Mouse (Mus musculus) kidney, embryonic 14.5 days (tissue): ENCODE results near the gene Gabarapl2. TPM values are rescaled to one million over a fixed set of nuclear protein-coding genes. Genes with fewer than 3 reads are reported as not detected.

Source experiments
- ATAC-seq: fragments of 200-750 bp; cut with Nextera tagmentation; 2 replicates; pipeline ENCODE4 v1.8.0; 2017; ENCODE audit warnings: moderate number of reproducible peaks, mild to moderate bottlenecking, moderate TSS enrichment, moderate library complexity; ENCODE audit not compliant: low FRiP score, low TSS enrichment
- H3K27ac ChIP-seq: fragments of 300-500 bp; sonication (generic); 2 replicates; pipeline ENCODE4 v1.5.1; 2014; ENCODE audit warnings: low read depth, mild to moderate bottlenecking, low read length, moderate library complexity, mixed read lengths
- H3K27me3 ChIP-seq: fragments of 300-500 bp; sonication (generic); 2 replicates; pipeline ENCODE4 v1.6.1; 2014; ENCODE audit warnings: mild to moderate bottlenecking, low read length; ENCODE audit not compliant: control insufficient read depth, insufficient read depth
- H3K36me3 ChIP-seq: fragments of 300-500 bp; sonication (generic); 2 replicates; pipeline ENCODE4 v1.6.1; 2014; ENCODE audit warnings: low read length, mixed read lengths; ENCODE audit not compliant: control insufficient read depth, insufficient read depth
- H3K4me1 ChIP-seq: fragments of 300-500 bp; sonication (generic); 2 replicates; pipeline ENCODE4 v1.6.1; 2014; ENCODE audit warnings: low read length, mixed read lengths; ENCODE audit not compliant: control insufficient read depth, insufficient read depth
- H3K4me2 ChIP-seq: fragments of 300-500 bp; sonication (generic); replicated peaks from 2 replicates; pipeline ENCODE4 v1.6.1; 2014; ENCODE audit warnings: low read depth, mild to moderate bottlenecking, low read length
- H3K4me3 ChIP-seq: fragments of 300-500 bp; sonication (generic); 2 replicates; pipeline ENCODE4 v1.5.1; 2014; ENCODE audit warnings: mild to moderate bottlenecking, low read length
- H3K9ac ChIP-seq: fragments of 300-500 bp; sonication (generic); 2 replicates; pipeline ENCODE4 v1.6.1; 2014; ENCODE audit warnings: low read depth, mild to moderate bottlenecking, low read length, moderate library complexity
- H3K9me3 ChIP-seq: fragments of 300-500 bp; sonication (generic); 2 replicates; pipeline ENCODE4 v1.6.1; 2016; ENCODE audit warnings: low read length; ENCODE audit not compliant: control insufficient read depth
- WGBS: fragments of 180-500 bp; shearing (Covaris S2); extraction: QIAGEN DNeasy Blood & Tissue Kit; methylation state at CpG from one replicate; pipeline ENCODE4 v1.1.7; 2014; 5-methylcytosine and 5-hydroxymethylcytosine counted together
- polyA plus RNA-seq: library from polyadenylated mRNA; unstranded; fragments of >200 nt; fragmentation: Nextera tagmentation; extraction: Ambion mirVana; gene quantifications from 2 replicates; pipeline ENCODE4 v1.2.1, GENCODE M21; 2014

Gene Gabarapl2
- polyA plus RNA-seq, 1 experiment from 2014 or later, result 170 TPM

DNA sequence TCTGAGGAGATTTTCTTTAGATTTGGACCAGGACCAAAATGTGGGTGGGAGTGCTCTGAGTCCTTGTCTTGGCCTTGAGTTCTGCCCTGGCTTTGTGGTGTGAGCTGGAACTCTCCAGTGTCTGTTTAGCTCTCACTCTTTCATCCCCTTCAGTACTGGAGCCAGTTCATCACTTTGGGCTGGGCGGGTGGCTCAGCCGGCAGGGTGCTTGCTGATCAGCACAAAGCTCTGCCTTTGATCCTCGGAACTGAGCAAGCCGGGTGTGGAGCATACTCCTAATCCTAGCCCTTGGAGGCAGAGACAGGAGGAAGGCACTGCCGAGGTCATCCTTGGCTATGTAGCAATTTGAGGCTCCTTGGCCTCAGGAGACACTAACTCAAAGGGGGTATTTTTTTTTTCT, 28.5 kb downstream of the Gabarapl2 start:
- no peaks in the 10 kb centered on the region for H3K4me1 ChIP-seq
- H3K9ac ChIP-seq, result no peak overlapping the region

GRCm38 (mm10) chr8:111974138-111974537, 33.6 kb downstream of the Gabarapl2 start:
- H3K27ac ChIP-seq, result no peak overlapping the region
- no peak overlapping the region for H3K4me3 ChIP-seq
- 93% methylated on average over 12 of the region's 12 CpGs for WGBS
- H3K9ac ChIP-seq, result no peak overlapping the region
- no peaks in the 10 kb centered on the region for H3K4me1 ChIP-seq
- H3K27me3 ChIP-seq, result no peaks in the 10 kb centered on the region
- H3K4me2 ChIP-seq, result no peak overlapping the region
- peaks cover 19% of the 10 kb centered on the region for H3K36me3 ChIP-seq
- no peak for ATAC-seq
- H3K9me3 ChIP-seq, result peaks cover 5% of the 10 kb centered on the region; the same call in 1 of the 2 replicates

More for the DNA sequence above, 28.5 kb downstream of the Gabarapl2 start:
- WGBS, result 54% methylated on average over 5 of the region's 5 CpGs
- no peak overlapping the region for H3K27ac ChIP-seq
- peaks cover 8% of the 10 kb centered on the region; the same call in 1 of the 2 replicates for H3K36me3 ChIP-seq
- H3K4me3 ChIP-seq, result no peak overlapping the region
- H3K27me3 ChIP-seq, result no peaks in the 10 kb centered on the region
- peaks cover 1% of the 10 kb centered on the region; the same call in 1 of the 2 replicates for H3K9me3 ChIP-seq
- no peak overlapping the region for H3K4me2 ChIP-seq
- ATAC-seq, result no peak

DNA sequence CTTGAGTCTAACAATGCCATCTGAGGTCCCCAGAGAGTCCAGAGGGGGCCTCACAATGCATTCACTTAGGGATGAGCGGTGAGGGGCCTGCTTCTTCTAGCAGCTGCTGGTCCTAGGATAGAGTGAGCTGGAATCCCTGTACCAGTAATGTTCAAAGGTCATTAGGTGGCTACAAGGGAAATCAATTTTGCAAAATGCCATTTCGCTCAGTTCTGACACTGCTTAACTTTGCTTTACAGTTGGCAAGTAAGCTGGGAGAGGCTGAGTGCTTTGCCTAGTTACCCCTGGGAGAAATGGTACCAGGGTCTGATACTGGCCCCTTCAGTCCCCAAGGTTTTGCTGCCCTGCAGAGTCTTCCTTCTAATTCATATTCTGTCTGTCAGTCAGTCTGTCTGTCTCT, 35.2 kb downstream of the Gabarapl2 start:
- H3K9me3 ChIP-seq, result peaks cover 5% of the 10 kb centered on the region; the same call in 1 of the 2 replicates
- H3K9ac ChIP-seq, result no peak overlapping the region
- no peak for ATAC-seq
- peaks cover 24% of the 10 kb centered on the region for H3K36me3 ChIP-seq
- H3K27ac ChIP-seq, result no peak overlapping the region
- WGBS, result 92% methylated on average over 2 of the region's 2 CpGs
- H3K4me1 ChIP-seq, result no peaks in the 10 kb centered on the region
- H3K4me3 ChIP-seq, result no peak overlapping the region
- no peak overlapping the region for H3K4me2 ChIP-seq
- H3K27me3 ChIP-seq, result no peaks in the 10 kb centered on the region

DNA sequence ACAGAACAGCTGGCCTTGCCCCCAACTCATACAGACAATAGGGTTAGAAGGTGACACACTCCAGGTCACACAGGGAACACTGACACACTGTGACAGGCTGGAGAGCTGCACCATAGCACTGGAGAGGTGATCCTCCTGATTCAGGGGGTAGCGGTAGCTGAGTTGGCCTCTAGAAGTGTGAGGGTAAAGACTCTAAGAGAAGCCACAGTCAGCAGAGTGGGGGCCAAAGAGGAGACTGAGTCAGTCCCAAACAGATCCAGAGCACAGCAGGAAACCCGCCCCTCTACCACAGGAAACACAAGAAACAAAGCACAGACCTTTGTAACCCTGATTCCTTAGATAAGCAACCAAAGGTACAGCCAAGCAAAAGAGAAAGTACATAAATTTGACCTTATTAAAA, 35.8 kb downstream of the Gabarapl2 start:
- Histone ChIP-seq H3K27ac (no peak overlapping the region), H3K27me3 (no peaks in the 10 kb centered on the region), H3K4me1 (no peaks in the 10 kb centered on the region), H3K4me2 (no peak overlapping the region), H3K9me3 (peaks cover 5% of the 10 kb centered on the region; the same call in 1 of the 2 replicates), H3K36me3 (peaks cover 28% of the 10 kb centered on the region), H3K9ac (no peak overlapping the region), H3K4me3 (no peak overlapping the region)
- no peak for ATAC-seq
- WGBS, result 94% methylated on average over 2 of the region's 2 CpGs

DNA sequence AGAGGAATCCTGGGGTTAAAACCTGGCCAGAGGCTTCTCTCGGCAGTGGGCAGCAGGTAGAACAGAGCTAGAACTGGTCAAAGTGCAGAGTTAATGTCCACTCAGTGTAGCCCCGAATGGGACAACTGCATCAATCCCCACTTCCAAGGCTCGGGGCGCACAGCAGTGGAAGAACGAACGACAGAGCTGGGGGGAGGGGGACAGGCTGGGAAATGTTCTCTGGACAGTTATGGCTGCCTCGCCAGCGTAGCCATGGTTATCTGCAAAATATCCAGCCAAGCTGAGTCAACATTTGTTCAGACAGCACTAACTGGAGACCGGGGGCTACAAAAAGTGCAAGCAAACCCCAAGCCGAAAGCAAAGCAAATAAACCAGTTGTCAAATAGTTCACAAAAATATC, 37.6 kb downstream of the Gabarapl2 start:
- no peak for ATAC-seq
- no peak overlapping the region for H3K4me2 ChIP-seq
- H3K36me3 ChIP-seq, result peaks cover 40% of the 10 kb centered on the region
- H3K4me3 ChIP-seq, result no peak overlapping the region
- H3K27me3 ChIP-seq, result no peaks in the 10 kb centered on the region
- peaks cover 5% of the 10 kb centered on the region; the same call in 1 of the 2 replicates for H3K9me3 ChIP-seq
- H3K9ac ChIP-seq, result no peak overlapping the region
- 81% methylated on average over 10 of the region's 10 CpGs for WGBS
- H3K27ac ChIP-seq, result no peak overlapping the region
- H3K4me1 ChIP-seq, result no peaks in the 10 kb centered on the region

DNA sequence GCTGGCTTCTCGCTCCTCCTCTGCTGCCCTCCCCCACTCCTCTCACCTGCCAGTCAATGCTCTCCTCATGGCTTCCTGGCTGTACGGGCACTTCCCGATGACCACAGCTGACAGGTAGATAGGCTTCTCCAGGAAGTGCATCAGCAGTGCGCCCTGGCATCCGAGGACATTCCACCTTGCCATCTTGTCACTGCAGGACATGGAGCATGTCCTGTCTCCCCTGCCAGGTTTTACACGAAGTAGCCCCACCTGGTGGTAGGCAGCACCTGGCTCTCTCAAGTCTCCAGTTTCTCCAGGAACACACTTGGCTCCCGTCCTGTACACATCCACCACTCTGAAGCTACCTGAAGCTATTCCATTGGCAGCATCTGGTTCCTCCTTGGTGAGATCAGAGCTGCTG, 41.6 kb downstream of the Gabarapl2 start:
- 77% methylated on average over 7 of the region's 7 CpGs for WGBS
- no peak for ATAC-seq
- Histone ChIP-seq H3K4me2 (no peak overlapping the region), H3K9ac (no peak overlapping the region), H3K36me3 (peaks cover 39% of the 10 kb centered on the region), H3K27ac (no peak overlapping the region), H3K4me1 (no peaks in the 10 kb centered on the region), H3K4me3 (no peak overlapping the region), H3K9me3 (no peaks in the 10 kb centered on the region), H3K27me3 (no peaks in the 10 kb centered on the region)

- Histone ChIP-seq H3K9ac (no peak overlapping the region), H3K9me3 (no peaks in the 10 kb centered on the region), H3K27ac (peak overlapping the region; percentile 34; the same call in 1 of the 2 replicates), H3K4me1 (no peaks in the 10 kb centered on the region), H3K4me3 (no peak overlapping the region), H3K4me2 (no peak overlapping the region), H3K36me3 (peaks cover 54% of the 10 kb centered on the region), H3K27me3 (no peaks in the 10 kb centered on the region)
- no peak for ATAC-seq
- 62% methylated on average over 10 of the region's 10 CpGs for WGBS
These were observed 44.0 kb downstream of the Gabarapl2 start for GRCm38 (mm10) chr8:111984511-111984910.

DNA sequence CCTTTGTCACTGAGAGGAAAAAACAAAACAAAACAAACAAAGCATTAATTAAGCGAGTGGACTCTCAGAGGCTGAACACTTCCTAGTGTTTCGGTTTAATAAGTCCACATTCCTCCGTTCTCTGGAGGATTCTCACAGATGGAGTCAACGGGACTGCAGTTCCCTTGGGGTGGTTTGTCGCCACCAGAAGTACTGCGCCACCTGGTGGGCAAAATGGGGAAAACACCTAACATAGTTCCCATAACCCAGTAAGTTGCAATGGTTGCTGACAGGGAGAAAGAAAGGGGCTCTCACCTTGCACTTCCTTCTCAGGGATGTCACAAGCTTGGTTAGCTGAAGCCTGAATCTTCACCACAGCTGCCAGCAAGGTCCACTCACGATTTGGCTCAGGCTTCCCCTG, 49.4 kb downstream of the Gabarapl2 start:
- WGBS, result 16% methylated on average over 7 of the region's 7 CpGs
- no peak overlapping the region for H3K4me2 ChIP-seq
- H3K9me3 ChIP-seq, result no peaks in the 10 kb centered on the region
- H3K4me3 ChIP-seq, result no peak overlapping the region
- no peak overlapping the region for H3K9ac ChIP-seq
- H3K4me1 ChIP-seq, result peaks cover 12% of the 10 kb centered on the region; the same call in 1 of the 2 replicates
- ATAC-seq, result no peak
- H3K27ac ChIP-seq, result no peak overlapping the region
- peaks cover 46% of the 10 kb centered on the region for H3K36me3 ChIP-seq
- H3K27me3 ChIP-seq, result no peaks in the 10 kb centered on the region

DNA sequence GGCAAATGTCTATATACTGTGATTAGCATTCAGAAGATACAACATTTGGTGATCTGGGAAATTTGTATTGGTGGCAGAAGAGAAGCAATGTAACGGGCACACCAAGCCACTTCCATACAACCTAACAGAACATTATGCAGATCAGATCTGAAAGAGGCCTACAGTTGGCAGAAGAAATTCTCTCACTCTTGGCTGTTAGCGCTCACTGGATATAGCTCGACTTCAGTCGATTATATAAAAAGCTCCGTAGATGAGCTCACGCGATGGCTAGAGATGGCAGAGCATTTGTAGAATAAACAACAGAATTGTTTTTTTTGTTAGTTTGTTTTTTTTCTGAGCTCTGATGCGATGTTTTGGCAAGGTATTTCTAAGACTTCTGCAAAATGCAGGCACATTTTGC, 50.8 kb downstream of the Gabarapl2 start:
- peaks cover 12% of the 10 kb centered on the region; the same call in 1 of the 2 replicates for H3K4me1 ChIP-seq
- H3K4me2 ChIP-seq, result peak overlapping the region; percentile 66
- peak overlapping the region; percentile 85 for H3K4me3 ChIP-seq
- no peak overlapping the region for H3K27ac ChIP-seq
- ATAC-seq, result no peak
- no peaks in the 10 kb centered on the region for H3K27me3 ChIP-seq
- no peaks in the 10 kb centered on the region for H3K9me3 ChIP-seq
- 68% methylated on average over 8 of the region's 8 CpGs for WGBS
- peaks cover 51% of the 10 kb centered on the region for H3K36me3 ChIP-seq
- peak overlapping the region; percentile 78 for H3K9ac ChIP-seq
